Mouse (Mus musculus): ENCODE results near the gene Ago3. TPM values are rescaled to one million over a fixed set of nuclear protein-coding genes. Genes with fewer than 3 reads are reported as not detected.
A peak's percentile ranks its signal among the peaks of the same experiment; 100 is the strongest.

Ago3 gene
- total RNA-seq (2021): 10 to 100 TPM; 13.0 to 14.8 TPM

DNA sequence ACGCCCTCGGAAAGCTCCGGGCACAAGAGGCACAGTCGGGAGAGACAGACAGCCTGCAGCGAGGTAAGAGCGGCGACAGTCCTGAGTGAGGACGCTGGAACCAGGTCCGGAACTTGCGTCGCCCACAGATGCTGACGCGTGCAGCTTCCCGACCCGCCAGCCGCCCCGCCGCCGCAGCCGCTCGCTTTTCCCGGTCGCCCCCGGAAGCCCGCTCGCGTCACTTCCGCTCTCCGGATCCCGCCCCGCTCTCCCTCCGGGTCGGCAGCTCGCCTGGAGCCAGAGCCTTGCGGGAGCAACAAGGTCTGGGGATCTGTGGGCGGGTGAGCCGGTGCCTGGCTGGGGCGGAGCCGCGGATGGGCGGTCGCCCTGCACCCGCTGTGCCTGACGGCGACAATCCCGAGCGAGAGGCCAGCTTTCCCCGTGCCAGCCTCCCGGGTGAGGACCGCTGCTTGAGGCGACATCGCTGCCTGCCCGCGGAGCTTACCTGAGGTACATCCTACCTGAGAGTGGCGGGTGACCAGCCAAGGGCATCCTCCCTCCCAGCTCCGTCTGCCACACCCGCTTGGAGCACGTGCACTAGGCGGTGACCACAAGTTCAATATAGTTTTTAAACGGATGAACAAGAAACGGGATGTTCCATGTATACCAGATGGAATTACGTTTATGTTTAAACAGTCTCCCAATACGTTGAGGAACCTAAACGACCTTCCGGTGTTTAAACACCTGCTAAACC is at the start of gene Ago3:
Ago3 (minus strand) TSS at position 210 of the 733 bp plus-strand sequence.
- peak; percentile 96 to 97 for DNase-seq
- intact Hi-C loops (cut with DNase I): loop anchor here (2.0 to 5.0 kb wide), 2 partner anchors 39 to 107 kb away; partner anchors contain the start of genes Adprhl2 and Ago1

DNA sequence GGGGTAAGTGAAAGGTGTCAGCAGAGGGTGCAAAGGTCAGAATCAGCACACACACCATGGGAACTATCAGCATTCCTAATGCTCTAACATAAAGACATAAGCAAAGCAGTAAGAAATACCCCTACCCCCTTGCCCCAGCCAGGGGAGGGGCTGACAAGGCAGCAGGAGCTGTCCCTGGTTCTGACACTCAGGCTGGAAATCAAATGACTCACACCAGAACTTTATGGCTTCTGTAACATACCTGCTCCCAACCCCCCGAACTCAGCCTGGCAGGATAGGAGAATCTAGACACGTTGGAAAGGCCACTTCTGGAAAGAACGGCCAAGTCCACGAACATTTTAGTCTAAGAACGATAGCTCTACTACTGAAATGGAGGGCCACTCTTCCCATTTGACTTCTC is 43.7 kb upstream of the Ago3 start:
- no peak for DNase-seq
- intact Hi-C loops (cut with DNase I): no loop called here

- intact Hi-C loops (cut with DNase I): loop anchor here (2.0 kb wide), 1 partner anchor 41 kb away; the partner anchor contains the start of gene Ago3
- DNase-seq: no peak
Measured at GRCm38 (mm10) chr4:126469334-126469733, 40.0 kb upstream of the Ago3 start.

GRCm38 (mm10) chr4:126468925-126469324 is 39.6 kb upstream of the Ago3 start:
- no peak for DNase-seq
- intact Hi-C loops (cut with DNase I): loop anchor here (2.0 kb wide), 1 partner anchor 40 kb away; the partner anchor contains the start of gene Ago3

DNA sequence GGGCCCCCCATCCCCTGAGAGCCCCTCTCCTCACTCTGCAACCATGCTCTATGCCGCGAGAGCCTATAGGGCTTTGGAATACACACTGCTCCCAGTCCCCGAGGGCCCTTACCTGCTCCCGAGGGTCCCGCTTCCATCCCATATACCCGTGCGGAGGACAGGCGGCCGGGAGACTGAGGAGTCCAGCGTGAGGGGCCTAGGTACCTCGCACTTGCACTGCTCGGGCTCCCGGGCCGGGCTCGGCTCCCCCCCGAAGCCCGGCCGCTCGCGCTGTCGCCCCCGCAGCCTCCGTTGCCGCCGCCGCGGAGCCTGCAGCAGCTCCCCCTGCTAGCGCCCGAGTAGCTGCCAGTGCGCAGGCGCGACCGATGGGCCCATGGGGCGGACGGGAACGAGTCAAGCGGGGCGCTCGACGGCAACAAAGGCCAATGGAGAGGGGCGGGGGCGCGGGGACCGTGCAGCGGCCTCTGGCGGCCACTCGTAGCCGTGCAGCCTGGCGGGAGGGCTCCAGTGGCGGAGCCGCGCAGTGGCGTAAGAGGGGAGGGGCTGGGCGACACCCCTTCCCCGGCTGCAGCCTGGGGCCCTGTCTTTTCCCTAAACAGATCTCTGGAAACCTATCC is 39.0 kb upstream of the Ago3 start, which contains the start of gene Ago1:
Ago1 (minus strand) TSS at position 299 of the 617 bp plus-strand sequence.
- intact Hi-C loops (cut with DNase I): loop anchor here (2.0 kb wide), 1 partner anchor 40 kb away; the partner anchor contains the start of gene Ago3
- DNase-seq: peak; percentile 96 to 97

- DNase-seq: peak; percentile 53 to 59
- intact Hi-C loops (cut with DNase I): loop anchor here (2.0 kb wide), 1 partner anchor 39 kb away; the partner anchor contains the start of gene Ago3
Measured at GRCm38 (mm10) chr4:126467721-126468284, 38.4 kb upstream of the Ago3 start.

DNA sequence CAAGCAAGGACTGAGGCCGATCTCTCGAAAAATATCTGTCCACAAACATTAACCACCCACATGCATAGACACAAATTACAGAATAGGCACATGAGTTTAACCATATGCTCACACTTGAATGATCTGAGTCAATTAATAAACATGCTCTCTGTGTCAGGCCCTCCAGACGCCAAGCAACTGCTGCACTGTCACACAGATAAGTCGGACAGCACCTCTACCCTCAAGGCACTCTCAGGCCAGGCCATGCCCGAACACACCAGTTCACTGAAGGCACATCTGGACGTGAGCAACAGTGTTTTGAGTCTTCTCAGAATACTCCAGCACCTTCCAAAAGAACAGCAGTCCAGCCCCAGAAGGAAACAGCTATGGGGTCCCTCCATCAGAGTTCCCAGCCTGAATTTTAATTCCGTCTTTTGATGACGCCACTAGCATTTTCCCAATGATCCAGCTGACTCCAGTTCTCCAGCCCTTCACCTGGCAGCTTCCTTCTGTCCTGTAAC is 36.9 kb upstream of the Ago3 start:
- no peak for DNase-seq
- intact Hi-C loops (cut with DNase I): no loop called here

DNA sequence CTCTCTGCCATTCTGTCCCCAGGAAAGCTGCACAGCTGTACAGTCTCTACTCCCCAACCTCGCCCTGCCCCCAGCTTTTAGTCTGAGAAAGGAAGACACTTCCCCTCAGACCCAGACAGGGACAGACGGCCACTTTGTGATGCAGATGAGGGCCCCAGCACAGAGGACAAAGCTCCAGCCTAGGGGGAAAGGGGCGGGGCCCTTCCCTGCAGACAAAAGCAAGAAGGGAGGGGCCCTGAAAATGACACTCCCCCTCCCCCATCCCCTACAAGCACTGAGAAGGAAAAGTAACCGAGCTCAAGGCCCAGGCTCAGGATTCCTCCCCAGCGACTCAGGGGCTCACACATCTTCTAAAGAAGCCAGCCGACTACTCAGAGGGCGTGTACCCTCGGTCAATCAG is 36.5 kb upstream of the Ago3 start:
- intact Hi-C loops (cut with DNase I): no loop called here
- peak; percentile 16 for DNase-seq

DNA sequence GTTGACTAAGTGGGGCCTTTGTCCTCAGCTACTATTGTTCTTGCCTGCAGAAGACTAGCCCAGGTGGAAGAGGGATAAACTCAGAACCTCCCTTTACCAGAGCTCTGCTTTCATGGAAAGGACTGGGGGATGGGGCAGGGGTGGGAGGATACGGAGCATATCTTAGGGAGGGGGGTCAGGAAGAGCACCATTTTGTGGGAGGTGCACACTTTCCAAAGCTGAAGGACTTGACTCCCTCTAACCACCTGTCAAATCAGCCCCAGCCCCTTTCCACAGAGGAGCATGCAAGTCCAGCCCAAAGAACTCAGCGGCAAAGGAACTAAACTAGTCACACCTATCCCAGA is 35.5 kb upstream of the Ago3 start:
- DNase-seq: no peak
- intact Hi-C loops (cut with DNase I): no loop called here

DNA sequence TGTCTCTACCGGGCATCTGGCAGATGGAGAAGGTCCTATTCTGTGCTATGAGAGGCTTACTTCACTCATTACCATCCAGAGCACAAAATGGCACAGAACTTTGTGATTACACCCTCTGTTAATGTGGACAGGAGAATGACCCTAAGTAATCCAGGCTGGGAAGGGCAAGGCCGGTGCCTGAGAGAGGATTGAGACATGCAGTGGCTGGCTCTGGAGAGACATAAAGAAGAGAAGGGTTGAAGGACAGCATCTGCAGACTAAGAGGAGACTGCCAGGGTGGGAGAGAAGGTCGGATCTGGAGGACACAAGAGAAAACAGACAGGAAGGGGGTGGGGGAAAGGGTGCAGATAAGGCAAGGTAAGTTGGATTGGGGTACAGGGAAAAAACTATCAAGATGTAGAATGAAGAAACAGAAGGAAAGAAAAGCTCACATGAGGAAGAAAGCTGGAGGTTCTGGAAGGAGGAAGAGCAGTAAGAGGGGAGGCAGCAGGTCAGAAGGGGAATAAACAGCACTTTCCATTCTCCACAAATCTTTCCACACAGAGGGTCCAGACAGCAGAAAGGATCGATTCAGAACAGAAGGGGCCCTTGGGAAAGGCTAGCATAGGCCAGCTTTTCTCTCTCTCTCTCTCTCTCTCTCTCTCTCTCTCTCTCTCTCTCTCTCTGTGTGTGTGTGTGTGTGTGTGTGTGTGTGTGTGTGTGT is 35.0 kb upstream of the Ago3 start:
- intact Hi-C loops (cut with DNase I): no loop called here
- no peak for DNase-seq

- intact Hi-C loops (cut with DNase I): no loop called here
- no peak for DNase-seq
Measured at GRCm38 (mm10) chr4:126455441-126455840, 26.1 kb upstream of the Ago3 start.

DNA sequence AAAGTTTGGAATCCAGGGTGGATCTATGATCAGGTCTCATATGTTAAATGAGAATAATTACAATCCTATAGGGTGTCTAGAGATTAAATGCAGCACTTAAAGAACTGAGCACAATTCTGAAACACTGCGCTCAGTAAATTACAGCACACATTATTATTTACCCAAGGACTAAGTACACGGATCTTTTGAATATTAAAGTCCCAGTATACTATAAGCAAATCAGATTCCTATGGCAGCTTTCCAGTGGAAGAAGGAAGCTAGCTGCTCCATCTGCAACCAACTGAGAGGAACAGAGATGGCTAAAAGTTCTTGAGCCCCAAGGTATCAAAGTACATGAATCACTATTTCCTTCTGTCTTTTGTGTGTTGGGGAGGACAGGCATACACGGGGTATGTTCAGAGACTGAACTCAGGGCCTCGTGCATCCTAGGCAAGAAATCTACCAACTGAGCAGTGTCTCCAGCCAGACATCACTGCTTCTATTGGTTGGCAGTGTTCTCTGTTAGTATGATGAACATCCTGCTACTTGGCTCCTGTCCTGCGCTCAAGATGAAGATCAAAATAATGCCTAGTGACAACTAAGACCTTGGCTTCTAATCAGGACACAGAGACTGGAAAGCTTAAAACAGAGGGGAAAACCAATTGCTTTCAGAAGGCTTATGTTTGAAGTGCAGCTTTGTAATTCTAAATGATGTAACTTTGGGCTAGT is 25.3 kb upstream of the Ago3 start:
- intact Hi-C loops (cut with DNase I): no loop called here
- DNase-seq: no peak

DNA sequence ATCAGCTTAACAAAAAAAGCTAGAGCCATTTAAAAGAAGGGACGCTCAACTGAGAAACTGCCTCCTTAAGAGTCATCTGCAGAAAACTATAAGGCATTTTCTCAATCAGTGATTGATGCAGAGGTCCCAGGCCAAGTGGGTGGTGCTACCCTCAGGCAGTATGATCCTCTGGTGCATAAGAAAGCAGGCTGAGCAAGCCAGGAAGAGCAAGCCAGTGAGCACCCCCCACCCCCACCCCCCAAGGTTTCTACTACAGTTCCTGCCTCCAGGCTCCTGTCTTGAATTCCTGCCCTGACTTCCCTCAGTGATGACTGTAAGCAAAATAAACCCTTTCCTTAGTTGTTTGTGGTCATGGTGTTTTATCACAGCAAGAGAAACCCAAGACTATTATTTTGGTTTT is 20.9 kb upstream of the Ago3 start:
- intact Hi-C loops (cut with DNase I): no loop called here
- DNase-seq: no peak

GRCm38 (mm10) chr4:126447126-126447525 is 17.8 kb upstream of the Ago3 start:
- intact Hi-C loops (cut with DNase I): no loop called here

DNA sequence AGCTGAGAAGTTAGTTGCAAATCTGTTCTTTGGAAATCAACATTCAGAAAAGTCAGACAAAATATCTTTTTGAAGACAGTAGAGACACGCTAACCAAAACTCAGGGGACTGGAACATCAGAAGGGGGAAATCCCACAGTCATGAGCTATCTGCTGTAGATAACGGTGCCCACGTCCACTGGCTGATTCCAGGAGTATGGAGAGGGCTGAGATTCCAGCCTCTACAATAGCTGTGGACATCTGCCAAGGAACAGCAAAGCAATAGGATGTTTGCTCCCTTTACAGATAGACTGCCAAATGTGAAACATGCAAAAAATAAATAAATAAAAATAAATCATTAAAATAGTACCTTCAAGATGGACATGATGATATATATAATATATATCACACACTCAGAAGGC is 15.2 kb upstream of the Ago3 start:
- intact Hi-C loops (cut with DNase I): no loop called here
- DNase-seq: peak; percentile 18 to 22

More at GRCm38 (mm10) chr4:126447126-126447525, 17.8 kb upstream of the Ago3 start:
- DNase-seq: no peak

DNA sequence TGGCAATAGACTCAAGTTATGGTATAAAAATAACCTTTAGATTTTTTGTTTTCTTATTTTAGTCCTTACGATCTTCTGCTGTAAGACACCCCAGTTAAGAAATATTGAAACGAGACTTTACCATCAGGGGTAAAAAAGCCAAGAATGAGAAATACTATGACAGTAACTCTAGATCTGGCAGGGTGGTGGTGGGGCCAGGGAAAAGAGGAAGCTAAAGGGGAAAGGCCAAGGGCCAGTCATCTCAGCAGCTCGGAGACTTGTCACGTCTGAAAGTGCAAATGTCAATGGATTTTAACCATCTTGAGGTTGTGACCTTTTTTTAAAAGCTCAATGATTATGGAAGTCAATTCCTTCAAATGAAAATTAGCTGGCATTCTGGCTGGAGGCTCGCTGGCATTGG is 8.9 kb upstream of the Ago3 start:
- intact Hi-C loops (cut with DNase I): no loop called here
- no peak for DNase-seq

GRCm38 (mm10) chr4:126436268-126436667 is 6.9 kb upstream of the Ago3 start:
- intact Hi-C loops (cut with DNase I): no loop called here
- peak; percentile 8 to 15 for DNase-seq

- intact Hi-C loops (cut with DNase I): no loop called here
- DNase-seq: no peak
Measured at GRCm38 (mm10) chr4:126434094-126434493, 4.7 kb upstream of the Ago3 start.

DNA sequence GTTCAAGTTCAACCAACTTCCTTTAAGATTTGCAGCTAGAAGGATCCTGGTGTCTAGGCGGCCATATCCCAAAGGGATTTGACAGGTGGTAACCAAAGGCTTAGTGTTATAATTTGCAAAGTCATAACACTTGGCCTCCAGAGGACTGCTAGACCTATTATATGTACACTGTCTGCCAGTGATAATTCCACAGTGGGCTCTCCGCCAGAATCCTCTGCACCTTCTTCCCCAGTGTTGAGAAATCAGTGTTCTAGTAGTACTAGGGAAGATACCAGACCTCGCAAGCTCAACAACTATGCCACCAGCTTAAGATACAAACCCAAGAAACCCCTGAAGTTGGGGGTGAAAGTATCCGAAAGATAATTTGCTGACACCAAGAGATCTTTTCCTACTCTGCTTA is 3.8 kb upstream of the Ago3 start:
- no peak for DNase-seq
- intact Hi-C loops (cut with DNase I): no loop called here

DNA sequence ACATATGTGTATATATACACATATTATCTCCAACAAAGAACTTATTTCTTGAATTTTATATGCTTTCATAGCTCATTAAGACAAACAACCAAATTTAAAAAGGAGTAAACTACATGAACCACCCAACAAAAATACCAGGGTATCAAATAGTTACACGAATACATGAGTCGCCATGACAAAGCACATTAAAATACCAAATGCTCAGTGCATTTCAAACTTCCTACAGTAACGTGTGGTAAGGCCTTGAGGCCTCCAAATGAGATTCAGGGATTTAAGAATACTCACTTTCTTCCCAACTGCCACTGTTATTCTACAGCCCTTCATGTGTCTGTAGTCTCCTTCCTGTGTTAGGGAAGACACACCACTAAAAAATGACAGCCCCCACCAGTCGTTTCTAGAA is 2.4 kb upstream of the Ago3 start:
- intact Hi-C loops (cut with DNase I): no loop called here

More for the DNA sequence above, 2.4 kb upstream of the Ago3 start:
- DNase-seq: no peak

Measured in heart, postnatal 10 days (tissue).